Mouse (Mus musculus) forebrain, embryonic 15.5 days (tissue): ENCODE data around the gene Cyp2s1. TPM values are rescaled to one million over a fixed set of nuclear protein-coding genes. Genes with fewer than 3 reads are reported as not detected.

Experiments
- ATAC-seq: fragments of 200-750 bp; cut with Nextera tagmentation; replicated peaks from 2 replicates; pipeline ENCODE4 v1.8.0; 2017; ENCODE audit warnings: mild to moderate bottlenecking, moderate TSS enrichment, moderate library complexity
- H3K27ac ChIP-seq: fragments of 300-500 bp; sonication (generic); replicated peaks from 2 replicates; pipeline ENCODE4 v1.5.1; 2015; ENCODE audit warnings: mild to moderate bottlenecking, inconsistent platforms
- H3K27me3 ChIP-seq: fragments of 300-500 bp; sonication (generic); 2 replicates; pipeline ENCODE4 v1.6.1; 2015; ENCODE audit warnings: inconsistent platforms
- H3K36me3 ChIP-seq: fragments of 300-500 bp; sonication (generic); 2 replicates; pipeline ENCODE4 v1.6.1; 2015; ENCODE audit warnings: mild to moderate bottlenecking, inconsistent platforms
- H3K4me1 ChIP-seq: fragments of 300-500 bp; sonication (generic); 2 replicates; pipeline ENCODE4 v1.6.1; 2015; ENCODE audit warnings: inconsistent platforms
- H3K4me2 ChIP-seq: fragments of 300-500 bp; sonication (generic); replicated peaks from 2 replicates; pipeline ENCODE4 v1.6.1; 2015; ENCODE audit warnings: mild to moderate bottlenecking, inconsistent platforms
- H3K4me3 ChIP-seq: fragments of 300-500 bp; sonication (generic); 2 replicates; pipeline ENCODE4 v1.5.1; 2015; ENCODE audit warnings: mild to moderate bottlenecking, inconsistent platforms
- H3K9ac ChIP-seq: fragments of 300-500 bp; sonication (generic); replicated peaks from 2 replicates; pipeline ENCODE4 v1.6.1; 2015; ENCODE audit warnings: mild to moderate bottlenecking, inconsistent platforms
- H3K9me3 ChIP-seq: fragments of 300-500 bp; sonication (generic); 2 replicates; pipeline ENCODE4 v1.6.1; 2016; ENCODE audit warnings: inconsistent platforms
- WGBS: fragments of 180-500 bp; shearing (Covaris S2); methylation state at CpG from one replicate; pipeline ENCODE4 v1.1.7; 2015; ENCODE audit warnings: mixed read lengths; 5-methylcytosine and 5-hydroxymethylcytosine counted together
- polyA plus RNA-seq: library from polyadenylated mRNA; unstranded; fragments of >200 nt; fragmentation: Nextera tagmentation; extraction: Ambion mirVana; gene quantifications from 2 replicates; pipeline ENCODE4 v1.2.1, GENCODE M21; 2015

The Cyp2s1 gene
- polyA plus RNA-seq, 1 experiment from 2014 or later, result 1.1 TPM

DNA sequence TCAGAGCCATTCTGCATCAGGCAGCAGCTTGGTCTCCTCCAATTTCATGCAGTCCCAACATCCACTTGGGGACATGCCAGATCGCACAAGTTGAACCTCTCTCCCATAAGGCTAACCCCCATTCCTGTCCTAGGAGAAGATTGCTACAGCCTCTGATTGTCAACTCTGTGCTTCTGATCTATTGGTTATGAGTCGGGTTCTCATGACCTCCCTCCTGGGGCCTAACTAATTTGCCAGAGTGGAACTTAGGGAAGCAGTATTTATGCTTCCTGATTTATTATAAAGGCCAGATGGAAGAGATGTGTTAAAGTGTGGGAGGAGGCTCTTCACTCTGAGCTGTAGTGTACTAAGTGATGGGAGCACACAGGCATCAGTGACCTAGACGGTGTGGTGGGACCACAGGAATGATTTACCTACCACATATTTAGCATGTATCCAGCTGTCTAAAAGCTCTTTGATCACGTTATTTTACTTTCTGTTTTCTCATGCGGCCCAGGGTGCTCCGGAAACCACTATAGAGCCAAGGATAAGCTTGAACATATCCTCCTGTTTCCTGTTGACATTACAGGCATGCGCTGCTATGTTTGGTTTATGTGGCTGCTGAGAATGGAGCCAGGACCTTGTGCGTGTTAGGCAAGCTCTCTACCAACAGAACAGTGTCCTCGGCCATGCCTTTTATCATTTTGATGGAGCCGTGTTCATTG lies 18.6 kb upstream of the Cyp2s1 start:
- ATAC-seq, result no peak
- 83% methylated on average over 10 of the region's 10 CpGs for WGBS

DNA sequence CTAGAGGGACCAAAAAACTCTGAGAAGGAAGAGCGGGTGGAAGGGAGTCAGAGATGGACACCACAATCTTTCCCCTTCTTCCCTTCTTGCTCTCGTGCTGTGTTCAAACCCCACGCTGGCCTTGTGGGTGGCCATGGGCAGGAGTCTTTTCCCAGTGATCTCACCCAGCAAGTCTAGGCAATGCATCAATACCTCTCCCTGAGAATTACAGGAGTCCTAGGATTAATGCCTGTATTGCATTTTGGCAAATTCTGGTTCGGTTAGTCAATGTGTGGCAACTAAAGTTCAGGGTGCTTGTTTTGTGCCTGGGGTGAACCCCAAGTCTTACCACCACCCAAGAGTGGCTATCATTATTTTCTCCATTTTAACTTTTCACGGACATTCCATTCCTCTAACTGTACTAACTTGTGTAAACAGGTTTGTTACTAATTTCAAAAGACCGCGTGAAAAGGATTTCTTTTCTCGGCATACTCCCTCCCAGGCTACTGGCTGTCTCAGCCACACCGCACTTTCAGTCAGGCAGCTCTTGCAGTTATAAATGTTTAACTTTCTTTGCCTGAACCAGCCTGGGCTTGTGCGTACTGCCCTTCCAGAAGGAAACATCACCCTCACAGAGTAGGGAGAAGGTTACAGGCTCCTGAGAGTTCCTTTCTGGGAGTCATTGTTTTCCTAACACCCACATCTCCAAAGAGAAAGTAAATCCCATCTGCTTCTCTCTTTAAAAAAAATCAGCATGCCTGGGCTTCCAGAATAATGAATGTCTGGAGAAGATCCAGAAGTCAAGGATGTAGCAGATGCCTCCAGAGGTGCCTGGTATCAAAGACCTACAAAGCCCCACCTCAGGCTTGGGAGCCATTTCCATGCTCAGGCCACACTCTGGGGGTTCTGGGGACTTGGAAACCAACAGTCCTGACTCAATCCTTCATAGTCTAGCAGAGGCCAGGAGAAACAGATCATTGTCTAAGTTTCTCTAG lies 15.1 kb upstream of the Cyp2s1 start:
- H3K27me3 ChIP-seq, result no peaks in the 10 kb centered on the region
- H3K4me3 ChIP-seq, result no peak overlapping the region
- H3K36me3 ChIP-seq, result no peaks in the 10 kb centered on the region
- no peak overlapping the region for H3K4me2 ChIP-seq
- H3K9me3 ChIP-seq, result no peaks in the 10 kb centered on the region
- no peak overlapping the region for H3K9ac ChIP-seq
- 86% methylated on average over 10 of the region's 10 CpGs for WGBS
- ATAC-seq, result no peak
- no peak overlapping the region for H3K27ac ChIP-seq
- H3K4me1 ChIP-seq, result no peaks in the 10 kb centered on the region

More for the DNA sequence above, 18.6 kb upstream of the Cyp2s1 start:
- Histone ChIP-seq H3K4me2 (no peak overlapping the region), H3K4me1 (no peaks in the 10 kb centered on the region), H3K27ac (no peak overlapping the region), H3K36me3 (no peaks in the 10 kb centered on the region), H3K9ac (no peak overlapping the region), H3K4me3 (no peak overlapping the region), H3K9me3 (no peaks in the 10 kb centered on the region), H3K27me3 (no peaks in the 10 kb centered on the region)

DNA sequence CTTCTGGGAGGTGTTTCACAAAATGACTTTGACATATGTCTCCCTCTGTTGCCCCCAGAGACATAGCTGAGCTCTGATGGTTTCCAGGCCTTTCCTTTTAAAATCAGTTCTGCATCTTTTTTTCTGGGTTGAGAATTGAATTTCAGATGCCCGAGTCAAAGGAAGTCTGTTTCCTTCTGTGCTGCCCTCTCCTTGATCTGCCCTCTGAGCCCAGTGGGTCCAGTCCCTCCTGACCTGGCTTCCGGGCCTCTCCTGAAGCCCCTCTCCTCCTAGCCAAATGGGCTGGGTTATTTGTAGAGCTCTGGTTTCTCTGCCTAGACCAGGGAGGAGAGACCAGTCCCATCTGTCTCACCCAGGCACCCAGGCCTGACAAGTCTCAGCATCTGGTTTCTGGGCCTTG lies 13.5 kb upstream of the Cyp2s1 start:
- no peak for ATAC-seq
- no peaks in the 10 kb centered on the region for H3K9me3 ChIP-seq
- no peak overlapping the region for H3K4me2 ChIP-seq
- 56% methylated on average over 2 of the region's 2 CpGs for WGBS
- H3K36me3 ChIP-seq, result no peaks in the 10 kb centered on the region
- no peaks in the 10 kb centered on the region for H3K4me1 ChIP-seq
- H3K4me3 ChIP-seq, result no peak overlapping the region
- H3K9ac ChIP-seq, result no peak overlapping the region
- no peak overlapping the region for H3K27ac ChIP-seq
- no peaks in the 10 kb centered on the region for H3K27me3 ChIP-seq

DNA sequence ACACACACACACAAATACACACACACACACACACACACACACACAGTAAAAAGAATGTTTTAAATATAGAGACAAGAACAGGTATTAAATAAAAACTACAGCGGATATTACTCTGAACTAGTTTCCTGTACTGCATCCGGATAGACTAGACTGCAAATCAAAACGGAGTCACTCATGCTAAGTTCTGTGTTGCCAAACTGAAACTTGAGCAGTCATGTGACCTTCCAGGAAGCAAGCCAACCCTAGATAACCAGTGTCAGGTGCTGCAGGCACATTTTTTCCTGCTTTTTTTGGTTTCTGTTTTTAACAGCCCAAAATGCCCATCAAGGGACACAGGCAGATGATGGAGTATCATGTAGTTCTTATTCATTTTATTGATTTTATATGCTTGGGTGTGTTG lies 10.5 kb upstream of the Cyp2s1 start:
- no peaks in the 10 kb centered on the region for H3K36me3 ChIP-seq
- H3K27me3 ChIP-seq, result no peaks in the 10 kb centered on the region
- H3K27ac ChIP-seq, result no peak overlapping the region
- no peaks in the 10 kb centered on the region for H3K9me3 ChIP-seq
- WGBS, result 78% methylated on average over 3 of the region's 3 CpGs
- H3K4me1 ChIP-seq, result no peaks in the 10 kb centered on the region
- H3K9ac ChIP-seq, result no peak overlapping the region
- no peak for ATAC-seq
- H3K4me2 ChIP-seq, result no peak overlapping the region
- H3K4me3 ChIP-seq, result no peak overlapping the region

DNA sequence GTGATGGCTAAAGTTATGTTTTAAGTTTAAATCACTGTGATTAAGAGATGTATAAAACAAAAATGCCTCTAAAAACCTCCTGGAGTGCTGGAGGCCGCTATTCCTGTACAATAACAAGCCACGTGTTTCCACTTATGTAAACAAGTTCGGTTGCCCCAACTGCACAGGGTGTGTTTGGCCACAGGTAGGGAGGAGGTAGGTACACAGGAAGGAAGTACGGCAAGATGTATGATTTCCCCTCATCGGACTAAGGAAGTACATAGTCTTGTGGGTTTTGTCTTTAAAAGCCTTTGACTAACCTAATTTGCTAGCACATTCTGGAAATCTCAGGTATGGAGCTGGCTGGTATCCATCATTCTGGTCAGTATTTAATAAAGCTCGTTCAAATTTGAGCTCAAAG lies 9.3 kb upstream of the Cyp2s1 start:
- no peaks in the 10 kb centered on the region for H3K9me3 ChIP-seq
- ATAC-seq, result no peak
- no peak overlapping the region for H3K4me3 ChIP-seq
- no peaks in the 10 kb centered on the region for H3K27me3 ChIP-seq
- no peaks in the 10 kb centered on the region for H3K36me3 ChIP-seq
- H3K4me2 ChIP-seq, result no peak overlapping the region
- no peak overlapping the region for H3K9ac ChIP-seq
- H3K27ac ChIP-seq, result no peak overlapping the region
- no peaks in the 10 kb centered on the region for H3K4me1 ChIP-seq
- WGBS, result 82% methylated on average over 6 of the region's 6 CpGs

DNA sequence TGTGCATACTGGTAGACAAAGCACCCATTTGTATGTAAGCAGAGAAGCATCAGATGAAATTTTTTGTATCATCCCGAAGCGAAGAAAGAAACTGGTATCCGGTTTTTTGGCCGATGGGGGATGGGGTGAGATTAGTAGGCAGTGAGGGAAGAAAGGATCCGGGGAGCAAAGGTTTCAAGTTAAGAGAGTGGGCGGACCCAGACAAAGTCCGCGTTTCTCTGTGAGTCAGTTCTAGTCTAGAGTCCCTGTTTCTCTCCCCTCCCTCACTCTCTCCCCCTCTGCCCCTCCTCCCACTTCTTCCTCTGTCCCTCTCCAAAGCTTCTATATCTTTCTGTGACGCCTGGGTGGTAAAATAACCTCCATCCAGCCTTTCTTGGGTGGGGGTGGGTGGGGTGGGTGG lies 8.3 kb upstream of the Cyp2s1 start:
- Histone ChIP-seq H3K9me3 (no peaks in the 10 kb centered on the region), H3K36me3 (no peaks in the 10 kb centered on the region), H3K4me2 (no peak overlapping the region), H3K4me1 (no peaks in the 10 kb centered on the region), H3K27ac (no peak overlapping the region), H3K4me3 (no peak overlapping the region), H3K27me3 (no peaks in the 10 kb centered on the region), H3K9ac (no peak overlapping the region)
- ATAC-seq, result no peak
- 55% methylated on average over 9 of the region's 9 CpGs for WGBS

DNA sequence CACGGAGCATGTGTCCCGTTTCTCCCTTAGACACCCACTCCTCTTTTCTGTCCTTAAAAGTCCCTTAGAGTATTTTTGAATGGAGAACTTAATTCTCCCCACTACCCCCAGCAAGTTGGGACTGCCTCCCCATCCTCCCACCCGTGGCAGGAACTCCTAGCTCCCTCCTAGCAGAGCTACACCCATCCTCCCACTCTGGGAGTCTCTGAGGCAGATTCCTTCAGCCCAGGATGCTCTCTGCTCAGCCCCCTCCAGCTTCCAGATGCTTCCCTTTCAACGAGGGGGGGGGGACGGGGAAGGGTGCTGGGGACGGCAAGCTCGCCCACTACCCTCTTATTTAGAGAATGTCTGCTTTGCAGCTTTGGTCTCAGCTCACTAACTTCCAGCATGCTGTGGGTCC lies 1.1 kb downstream of the Cyp2s1 start:
- Histone ChIP-seq H3K9me3 (no peaks in the 10 kb centered on the region), H3K4me2 (peak overlapping the region; percentile 89), H3K4me3 (no peak overlapping the region), H3K36me3 (no peaks in the 10 kb centered on the region), H3K9ac (no peak overlapping the region), H3K4me1 (peaks cover 12% of the 10 kb centered on the region), H3K27ac (no peak overlapping the region), H3K27me3 (peaks cover 19% of the 10 kb centered on the region)
- no peak for ATAC-seq
- 20% methylated on average over 7 of the region's 7 CpGs for WGBS

DNA sequence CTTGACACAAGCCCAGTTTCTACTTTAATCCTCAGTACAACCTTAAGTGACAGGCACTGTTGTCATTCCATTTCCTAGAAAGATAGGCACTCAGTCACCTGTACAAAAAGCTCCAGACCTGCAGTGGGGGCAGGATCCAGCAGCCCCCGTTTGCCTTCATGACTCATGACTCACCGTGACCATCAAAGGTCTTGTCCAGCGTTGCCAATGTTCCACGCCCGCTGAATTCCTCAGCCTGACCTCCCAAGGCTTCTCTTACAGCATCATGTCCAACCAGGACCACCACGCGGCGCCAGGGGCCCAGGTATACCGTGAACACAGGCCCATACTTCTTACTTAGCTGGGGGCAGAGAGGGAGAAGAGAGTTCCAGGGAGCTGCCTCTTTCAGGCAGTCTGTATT lies 2.0 kb downstream of the Cyp2s1 start:
- ATAC-seq, result no peak
- WGBS, result 87% methylated on average over 9 of the region's 9 CpGs
- Histone ChIP-seq H3K4me3 (no peak overlapping the region), H3K9me3 (no peaks in the 10 kb centered on the region), H3K4me2 (no peak overlapping the region), H3K27me3 (peaks cover 19% of the 10 kb centered on the region), H3K4me1 (peaks cover 12% of the 10 kb centered on the region), H3K27ac (no peak overlapping the region), H3K9ac (no peak overlapping the region), H3K36me3 (no peaks in the 10 kb centered on the region)

DNA sequence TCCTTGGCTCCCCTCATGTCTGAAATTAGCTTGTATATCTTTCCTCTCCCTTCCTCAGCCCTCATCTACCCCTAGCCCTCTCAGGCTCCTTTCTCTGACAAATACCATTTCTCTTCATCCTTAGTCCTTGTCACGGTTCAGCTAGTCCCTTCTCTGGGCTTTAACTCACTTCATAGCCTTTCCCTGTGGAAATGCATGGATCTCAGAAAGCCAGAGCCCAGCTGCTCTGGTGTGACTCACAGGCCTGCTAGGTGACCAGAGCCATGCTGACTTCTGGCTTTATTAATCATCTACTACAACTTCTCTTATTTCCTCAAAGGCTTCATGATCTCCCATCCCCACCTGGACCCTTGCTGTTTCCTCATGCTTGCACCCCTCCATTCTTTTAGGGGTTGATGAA lies 4.5 kb downstream of the Cyp2s1 start:
- H3K27me3 ChIP-seq, result peaks cover 19% of the 10 kb centered on the region
- no peak for ATAC-seq
- H3K4me2 ChIP-seq, result no peak overlapping the region

DNA sequence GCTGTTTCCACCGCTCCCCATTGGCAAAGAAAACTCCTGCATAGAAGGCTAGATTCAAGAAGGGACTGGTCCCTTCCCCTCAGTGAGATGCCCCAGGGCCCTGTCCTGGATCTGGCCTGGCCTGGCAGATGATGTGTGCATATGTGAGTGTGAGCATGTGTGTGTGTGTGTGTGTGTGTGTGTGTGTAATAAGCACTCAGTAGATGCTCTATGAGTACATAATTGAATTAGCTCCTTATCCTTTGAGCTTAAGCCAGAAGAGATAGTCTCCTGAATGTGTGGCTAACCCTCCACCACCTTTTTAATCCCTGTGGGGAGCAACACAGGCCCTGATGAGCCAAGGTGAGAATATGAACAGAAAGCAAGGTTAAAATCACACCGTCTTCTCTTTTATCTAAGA lies 5.0 kb downstream of the Cyp2s1 start:
- no peak overlapping the region for H3K4me2 ChIP-seq
- peaks cover 18% of the 10 kb centered on the region for H3K27me3 ChIP-seq
- WGBS, result 74% methylated on average over 2 of the region's 2 CpGs
- ATAC-seq, result no peak
- no peak overlapping the region for H3K27ac ChIP-seq
- no peaks in the 10 kb centered on the region for H3K36me3 ChIP-seq
- H3K9me3 ChIP-seq, result no peaks in the 10 kb centered on the region
- H3K4me3 ChIP-seq, result no peak overlapping the region
- H3K4me1 ChIP-seq, result peaks cover 10% of the 10 kb centered on the region
- H3K9ac ChIP-seq, result no peak overlapping the region

More for the DNA sequence above, 4.5 kb downstream of the Cyp2s1 start:
- Histone ChIP-seq H3K27ac (no peak overlapping the region), H3K9me3 (no peaks in the 10 kb centered on the region), H3K36me3 (no peaks in the 10 kb centered on the region), H3K4me3 (no peak overlapping the region), H3K4me1 (peaks cover 12% of the 10 kb centered on the region), H3K9ac (no peak overlapping the region)
- WGBS, result 76% methylated on average over 1 of the region's 1 CpGs

DNA sequence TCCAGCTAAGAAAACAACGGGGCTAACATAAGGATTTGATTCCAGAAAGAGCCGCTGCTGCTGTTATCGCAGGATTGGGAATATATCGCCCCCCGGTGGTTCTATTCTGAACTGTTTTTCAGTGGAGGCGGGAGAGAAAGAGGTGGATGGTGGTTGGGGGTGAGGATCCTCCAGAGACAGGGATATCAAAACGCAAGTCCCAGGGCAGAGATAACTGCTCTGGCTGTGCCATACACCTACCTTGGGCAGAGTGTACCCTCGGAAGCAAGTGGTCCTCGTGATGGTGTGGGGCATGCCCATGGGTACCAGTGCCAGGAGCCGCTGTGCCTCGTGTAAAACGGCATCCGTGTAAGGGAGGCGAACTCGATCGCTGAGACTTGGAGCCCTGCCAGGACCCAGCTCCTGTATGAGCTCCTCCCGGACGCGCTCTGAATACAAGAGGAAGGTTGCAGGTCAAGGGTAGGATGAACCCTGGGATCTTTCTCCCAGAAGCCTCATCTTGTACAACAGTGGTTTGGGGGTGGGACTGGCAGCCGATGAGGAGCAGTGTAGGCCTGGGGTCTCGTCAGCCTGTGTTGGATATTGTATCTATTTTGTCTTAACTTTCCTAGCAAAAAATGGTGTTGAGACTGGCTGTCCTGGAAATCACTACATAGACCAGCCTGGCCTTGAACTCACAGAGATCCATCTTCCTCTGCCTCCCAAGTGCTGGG lies 10.9 kb downstream of the Cyp2s1 start:
- H3K4me3 ChIP-seq, result peak overlapping the region; percentile 35
- H3K27me3 ChIP-seq, result no peaks in the 10 kb centered on the region
- H3K4me1 ChIP-seq, result peaks cover 5% of the 10 kb centered on the region
- no peaks in the 10 kb centered on the region for H3K36me3 ChIP-seq
- H3K4me2 ChIP-seq, result peak overlapping the region; percentile 50
- H3K9me3 ChIP-seq, result no peaks in the 10 kb centered on the region
- WGBS, result 14% methylated on average over 21 of the region's 21 CpGs
- ATAC-seq, result peak; percentile 74
- H3K27ac ChIP-seq, result no peak overlapping the region
- H3K9ac ChIP-seq, result peak overlapping the region; percentile 50

DNA sequence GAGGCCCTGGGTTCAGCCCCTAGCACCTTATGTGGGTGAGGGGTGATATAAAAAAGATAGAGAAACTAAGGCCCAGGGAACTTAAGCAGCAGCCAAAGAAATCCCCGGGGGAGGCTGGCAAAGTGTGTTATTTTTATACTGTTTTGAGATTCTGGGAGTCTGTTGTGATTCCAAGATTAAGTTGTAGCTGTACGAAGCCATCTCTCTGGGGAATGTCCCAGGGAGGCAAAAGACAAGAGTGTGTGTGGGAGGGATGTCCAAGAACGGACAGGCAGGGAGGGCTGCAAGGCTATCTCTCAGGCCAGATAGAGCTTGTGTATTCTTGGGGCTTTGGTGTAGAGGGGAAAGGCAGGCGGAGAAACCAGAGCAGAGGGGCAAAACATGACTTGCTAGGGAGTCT lies 11.9 kb downstream of the Cyp2s1 start:
- Histone ChIP-seq H3K36me3 (no peaks in the 10 kb centered on the region), H3K27me3 (no peaks in the 10 kb centered on the region), H3K27ac (no peak overlapping the region), H3K4me3 (no peak overlapping the region), H3K9me3 (no peaks in the 10 kb centered on the region), H3K4me1 (peaks cover 5% of the 10 kb centered on the region), H3K4me2 (no peak overlapping the region), H3K9ac (no peak overlapping the region)
- no peak for ATAC-seq
- 71% methylated on average over 4 of the region's 4 CpGs for WGBS
